Mouse (Mus musculus) bone marrow macrophage, adult 2 months (primary cell): ENCODE results near the gene Nkx2-4. TPM values are rescaled to one million over a fixed set of nuclear protein-coding genes. Genes with fewer than 3 reads are reported as not detected.

Experiments used
- H3K27ac ChIP-seq: 2 replicates; pipeline ENCODE4 v1.5.1; 2012; ENCODE audit warnings: low read depth, low read length; ENCODE audit not compliant: insufficient read depth
- H3K4me1 ChIP-seq: 2 replicates; pipeline ENCODE4 v1.6.1; 2012; ENCODE audit warnings: low read length; ENCODE audit not compliant: control insufficient read depth, insufficient read depth
- H3K4me3 ChIP-seq: 2 replicates; pipeline ENCODE4 v1.5.1; 2012; ENCODE audit warnings: mild to moderate bottlenecking, low read length, moderate library complexity; ENCODE audit not compliant: insufficient read depth
- CTCF ChIP-seq: IDR thresholded peaks from 2 replicates; pipeline ENCODE4 v1.5.1; 2012; ENCODE audit warnings: low read depth, mild to moderate bottlenecking, low read length, moderate library complexity
- POLR2A ChIP-seq: IDR thresholded peaks from 2 replicates; pipeline ENCODE4 v1.6.1; 2012; ENCODE audit warnings: mild to moderate bottlenecking, low read depth, low read length, borderline replicate concordance
- polyA plus RNA-seq: library from polyadenylated mRNA; stranded (reverse); fragments of >200 nt; gene quantifications from 2 replicates; pipeline ENCODE4 v1.2.4, GENCODE M21; 2012; ENCODE audit not compliant: missing spikeins, insufficient read depth, insufficient read length

The Nkx2-4 gene
- polyA plus RNA-seq, 1 experiment = not detected

- H3K4me1 ChIP-seq = no peaks in the 10 kb centered on the region
- TF ChIP-seq POLR2A (no peak), CTCF (no peak)
- no peak overlapping the region for H3K27ac ChIP-seq
- no peak overlapping the region for H3K4me3 ChIP-seq
These were observed 14.9 kb downstream of the Nkx2-4 start for GRCm38 (mm10) chr2:147070305-147070704.

- H3K4me3 ChIP-seq = no peak overlapping the region
- H3K27ac ChIP-seq = no peak overlapping the region
- no peaks in the 10 kb centered on the region for H3K4me1 ChIP-seq
- TF ChIP-seq CTCF = no peak
- no peak for TF ChIP-seq POLR2A
These were observed 16.2 kb downstream of the Nkx2-4 start for GRCm38 (mm10) chr2:147069077-147069476.

- Histone ChIP-seq H3K4me1 (no peaks in the 10 kb centered on the region), H3K27ac (no peak overlapping the region), H3K4me3 (no peak overlapping the region)
- TF ChIP-seq POLR2A = no peak
- TF ChIP-seq CTCF = no peak
These were observed 17.6 kb downstream of the Nkx2-4 start for GRCm38 (mm10) chr2:147067480-147068246.

GRCm38 (mm10) chr2:147053229-147053892 lies 31.9 kb downstream of the Nkx2-4 start:
- no peak for TF ChIP-seq POLR2A
- Histone ChIP-seq H3K4me1 (peaks cover 2% of the 10 kb centered on the region; the same call in 1 of the 2 replicates), H3K27ac (no peak overlapping the region), H3K4me3 (no peak overlapping the region)

- no peak overlapping the region for H3K27ac ChIP-seq
- TF ChIP-seq CTCF = no peak
- no peak for TF ChIP-seq POLR2A
- no peak overlapping the region for H3K4me3 ChIP-seq
- no peaks in the 10 kb centered on the region for H3K4me1 ChIP-seq
These were observed 38.2 kb downstream of the Nkx2-4 start for GRCm38 (mm10) chr2:147047051-147047450.

GRCm38 (mm10) chr2:147035864-147036263 lies 49.4 kb downstream of the Nkx2-4 start:
- Histone ChIP-seq H3K4me1 (peaks cover 6% of the 10 kb centered on the region), H3K27ac (no peak overlapping the region), H3K4me3 (no peak overlapping the region)
- TF ChIP-seq POLR2A = no peak
- TF ChIP-seq CTCF = no peak

Other genes starting within 250 kb of the Nkx2-4 start
- 22.3 and 30.2 TPM in 2 replicates for gene Kiz, start 229.6 kb downstream of the Nkx2-4 start, polyA plus RNA-seq
- 73.7 and 78.8 TPM in 2 replicates for gene Xrn2, start 72.4 kb downstream of the Nkx2-4 start, polyA plus RNA-seq
- not detected in 2 replicates for gene Nkx2-2, start 108.8 kb upstream of the Nkx2-4 start, polyA plus RNA-seq